Mouse (Mus musculus) lung, postnatal 0 days (tissue): ENCODE measurements around the gene Nkx2-5.

Experiments
- CTCF ChIP-seq: IDR thresholded peaks from 2 replicates; pipeline ENCODE4 v1.5.1; 2016; ENCODE audit warnings: antibody characterized with exemption, mild to moderate bottlenecking
- EP300 ChIP-seq: IDR thresholded peaks from 2 replicates; pipeline ENCODE4 v1.6.1; 2016; ENCODE audit warnings: antibody characterized with exemption, mild to moderate bottlenecking, control low read depth

DNA sequence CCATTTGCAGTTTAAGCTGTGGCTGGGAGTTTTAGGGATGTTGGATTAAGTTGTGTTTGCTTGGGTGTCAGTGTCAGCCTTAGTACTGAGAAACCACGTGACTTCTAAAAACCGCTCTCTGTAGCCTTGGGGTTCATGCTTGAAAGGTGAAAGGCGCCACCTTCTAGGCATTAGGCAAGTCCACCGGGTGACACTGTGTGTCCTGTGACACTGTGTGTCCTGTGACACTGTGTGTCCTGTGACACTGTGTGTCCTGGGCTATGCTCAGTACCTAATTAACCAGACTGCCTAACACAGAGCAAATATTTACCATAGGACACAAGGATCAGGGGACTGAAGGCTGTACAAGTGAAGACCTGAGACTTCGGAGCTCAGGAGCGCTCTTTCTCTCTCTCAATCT is 38.8 kb upstream of the Nkx2-5 start:
- no peak for TF ChIP-seq CTCF
- no peak for TF ChIP-seq EP300
